Mouse (Mus musculus): ENCODE data around the gene Ago3. TPM values are rescaled to one million over a fixed set of nuclear protein-coding genes. Genes with fewer than 3 reads are reported as not detected.

The Ago3 gene
- polyA plus RNA-seq (2012), result 0.14 and 0.27 TPM in 2 replicates

DNA sequence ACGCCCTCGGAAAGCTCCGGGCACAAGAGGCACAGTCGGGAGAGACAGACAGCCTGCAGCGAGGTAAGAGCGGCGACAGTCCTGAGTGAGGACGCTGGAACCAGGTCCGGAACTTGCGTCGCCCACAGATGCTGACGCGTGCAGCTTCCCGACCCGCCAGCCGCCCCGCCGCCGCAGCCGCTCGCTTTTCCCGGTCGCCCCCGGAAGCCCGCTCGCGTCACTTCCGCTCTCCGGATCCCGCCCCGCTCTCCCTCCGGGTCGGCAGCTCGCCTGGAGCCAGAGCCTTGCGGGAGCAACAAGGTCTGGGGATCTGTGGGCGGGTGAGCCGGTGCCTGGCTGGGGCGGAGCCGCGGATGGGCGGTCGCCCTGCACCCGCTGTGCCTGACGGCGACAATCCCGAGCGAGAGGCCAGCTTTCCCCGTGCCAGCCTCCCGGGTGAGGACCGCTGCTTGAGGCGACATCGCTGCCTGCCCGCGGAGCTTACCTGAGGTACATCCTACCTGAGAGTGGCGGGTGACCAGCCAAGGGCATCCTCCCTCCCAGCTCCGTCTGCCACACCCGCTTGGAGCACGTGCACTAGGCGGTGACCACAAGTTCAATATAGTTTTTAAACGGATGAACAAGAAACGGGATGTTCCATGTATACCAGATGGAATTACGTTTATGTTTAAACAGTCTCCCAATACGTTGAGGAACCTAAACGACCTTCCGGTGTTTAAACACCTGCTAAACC, at the start of gene Ago3:
TSS of gene Ago3 (minus strand) at position 210 of the 733 bp plus-strand sequence.
- H3K36me3 ChIP-seq (ENCODE audit: control insufficient read depth), result no peaks in the 10 kb centered on the region
- H3K9me3 ChIP-seq (ENCODE audit: control insufficient read depth, low read length), result no peaks in the 10 kb centered on the region
- peaks cover 35% of the 10 kb centered on the region for H3K4me1 ChIP-seq (ENCODE audit: control insufficient read depth)
- H3K4me3 ChIP-seq (replicated peaks), result peak within 1 kb of the TSS; percentile 89
- no peaks in the 10 kb centered on the region for H3K27me3 ChIP-seq (ENCODE audit: control insufficient read depth)
- TF ChIP-seq GATA1 (IDR thresholded peaks at IDR 0.05; ENCODE audit: low read length) (no peak), TAL1 (IDR thresholded peaks at IDR 0.05; ENCODE audit: low read length) (no peak)

DNA sequence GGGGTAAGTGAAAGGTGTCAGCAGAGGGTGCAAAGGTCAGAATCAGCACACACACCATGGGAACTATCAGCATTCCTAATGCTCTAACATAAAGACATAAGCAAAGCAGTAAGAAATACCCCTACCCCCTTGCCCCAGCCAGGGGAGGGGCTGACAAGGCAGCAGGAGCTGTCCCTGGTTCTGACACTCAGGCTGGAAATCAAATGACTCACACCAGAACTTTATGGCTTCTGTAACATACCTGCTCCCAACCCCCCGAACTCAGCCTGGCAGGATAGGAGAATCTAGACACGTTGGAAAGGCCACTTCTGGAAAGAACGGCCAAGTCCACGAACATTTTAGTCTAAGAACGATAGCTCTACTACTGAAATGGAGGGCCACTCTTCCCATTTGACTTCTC, 43.7 kb upstream of the Ago3 start:
- no peaks in the 10 kb centered on the region for H3K36me3 ChIP-seq (ENCODE audit: control insufficient read depth)
- TF ChIP-seq GATA1 (IDR thresholded peaks at IDR 0.05; ENCODE audit: low read length) (no peak), TAL1 (IDR thresholded peaks at IDR 0.05; ENCODE audit: low read length) (no peak)
- no peaks in the 10 kb centered on the region for H3K9me3 ChIP-seq (ENCODE audit: control insufficient read depth, low read length)
- no peaks in the 10 kb centered on the region for H3K27me3 ChIP-seq (ENCODE audit: control insufficient read depth)
- no peak overlapping the region for H3K4me3 ChIP-seq (replicated peaks)
- peaks cover 11% of the 10 kb centered on the region for H3K4me1 ChIP-seq (ENCODE audit: control insufficient read depth)

DNA sequence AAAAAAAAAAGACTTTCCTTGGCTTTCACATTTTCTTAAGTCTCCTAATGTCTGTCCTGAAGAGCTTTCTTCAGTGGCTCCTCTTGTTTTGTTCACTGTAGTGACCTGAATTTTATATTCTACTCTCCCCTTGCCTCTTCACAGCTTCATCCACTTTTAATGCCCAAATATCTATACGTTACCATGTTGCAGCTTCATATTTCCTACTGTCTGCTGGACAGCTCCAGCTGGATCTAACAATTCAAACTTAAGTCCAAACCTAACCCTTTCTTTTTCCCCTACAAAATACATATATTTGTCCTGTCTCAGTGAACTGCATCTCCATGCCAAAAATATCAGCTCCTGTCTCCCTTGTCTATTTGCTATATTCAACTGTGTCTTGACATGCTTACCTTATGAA, 40.0 kb upstream of the Ago3 start:
- Histone ChIP-seq H3K27me3 (ENCODE audit: control insufficient read depth) (no peaks in the 10 kb centered on the region), H3K9me3 (ENCODE audit: control insufficient read depth, low read length) (no peaks in the 10 kb centered on the region), H3K4me3 (replicated peaks) (no peak overlapping the region), H3K36me3 (ENCODE audit: control insufficient read depth) (no peaks in the 10 kb centered on the region), H3K4me1 (ENCODE audit: control insufficient read depth) (peaks cover 37% of the 10 kb centered on the region)
- no peak for TF ChIP-seq GATA1 (IDR thresholded peaks at IDR 0.05; ENCODE audit: low read length)
- TF ChIP-seq TAL1 (IDR thresholded peaks at IDR 0.05; ENCODE audit: low read length), result no peak

GRCm38 (mm10) chr4:126468925-126469324, 39.6 kb upstream of the Ago3 start:
- Histone ChIP-seq H3K4me3 (replicated peaks) (peak overlapping the region; percentile 89), H3K4me1 (ENCODE audit: control insufficient read depth) (peaks cover 37% of the 10 kb centered on the region), H3K36me3 (ENCODE audit: control insufficient read depth) (no peaks in the 10 kb centered on the region), H3K27me3 (ENCODE audit: control insufficient read depth) (no peaks in the 10 kb centered on the region), H3K9me3 (ENCODE audit: control insufficient read depth, low read length) (no peaks in the 10 kb centered on the region)
- no peak for TF ChIP-seq TAL1 (IDR thresholded peaks at IDR 0.05; ENCODE audit: low read length)
- no peak for TF ChIP-seq GATA1 (IDR thresholded peaks at IDR 0.05; ENCODE audit: low read length)

DNA sequence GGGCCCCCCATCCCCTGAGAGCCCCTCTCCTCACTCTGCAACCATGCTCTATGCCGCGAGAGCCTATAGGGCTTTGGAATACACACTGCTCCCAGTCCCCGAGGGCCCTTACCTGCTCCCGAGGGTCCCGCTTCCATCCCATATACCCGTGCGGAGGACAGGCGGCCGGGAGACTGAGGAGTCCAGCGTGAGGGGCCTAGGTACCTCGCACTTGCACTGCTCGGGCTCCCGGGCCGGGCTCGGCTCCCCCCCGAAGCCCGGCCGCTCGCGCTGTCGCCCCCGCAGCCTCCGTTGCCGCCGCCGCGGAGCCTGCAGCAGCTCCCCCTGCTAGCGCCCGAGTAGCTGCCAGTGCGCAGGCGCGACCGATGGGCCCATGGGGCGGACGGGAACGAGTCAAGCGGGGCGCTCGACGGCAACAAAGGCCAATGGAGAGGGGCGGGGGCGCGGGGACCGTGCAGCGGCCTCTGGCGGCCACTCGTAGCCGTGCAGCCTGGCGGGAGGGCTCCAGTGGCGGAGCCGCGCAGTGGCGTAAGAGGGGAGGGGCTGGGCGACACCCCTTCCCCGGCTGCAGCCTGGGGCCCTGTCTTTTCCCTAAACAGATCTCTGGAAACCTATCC, 39.0 kb upstream of the Ago3 start, which contains the start of gene Ago1:
TSS of gene Ago1 (minus strand) at position 299 of the 617 bp plus-strand sequence.
- TF ChIP-seq TAL1 (IDR thresholded peaks at IDR 0.05; ENCODE audit: low read length) (no peak), GATA1 (IDR thresholded peaks at IDR 0.05; ENCODE audit: low read length) (no peak)
- Histone ChIP-seq H3K27me3 (ENCODE audit: control insufficient read depth) (no peaks in the 10 kb centered on the region), H3K9me3 (ENCODE audit: control insufficient read depth, low read length) (no peaks in the 10 kb centered on the region), H3K36me3 (ENCODE audit: control insufficient read depth) (no peaks in the 10 kb centered on the region), H3K4me1 (ENCODE audit: control insufficient read depth) (peaks cover 37% of the 10 kb centered on the region), H3K4me3 (replicated peaks) (peak within 1 kb of the TSS; percentile 89)

- Histone ChIP-seq H3K36me3 (ENCODE audit: control insufficient read depth) (no peaks in the 10 kb centered on the region), H3K4me1 (ENCODE audit: control insufficient read depth) (peaks cover 37% of the 10 kb centered on the region), H3K9me3 (ENCODE audit: control insufficient read depth, low read length) (no peaks in the 10 kb centered on the region), H3K4me3 (replicated peaks) (peak overlapping the region; percentile 89), H3K27me3 (ENCODE audit: control insufficient read depth) (no peaks in the 10 kb centered on the region)
- TF ChIP-seq GATA1 (IDR thresholded peaks at IDR 0.05; ENCODE audit: low read length) (no peak), TAL1 (IDR thresholded peaks at IDR 0.05; ENCODE audit: low read length) (no peak)
These were observed 38.4 kb upstream of the Ago3 start for GRCm38 (mm10) chr4:126467721-126468284.

DNA sequence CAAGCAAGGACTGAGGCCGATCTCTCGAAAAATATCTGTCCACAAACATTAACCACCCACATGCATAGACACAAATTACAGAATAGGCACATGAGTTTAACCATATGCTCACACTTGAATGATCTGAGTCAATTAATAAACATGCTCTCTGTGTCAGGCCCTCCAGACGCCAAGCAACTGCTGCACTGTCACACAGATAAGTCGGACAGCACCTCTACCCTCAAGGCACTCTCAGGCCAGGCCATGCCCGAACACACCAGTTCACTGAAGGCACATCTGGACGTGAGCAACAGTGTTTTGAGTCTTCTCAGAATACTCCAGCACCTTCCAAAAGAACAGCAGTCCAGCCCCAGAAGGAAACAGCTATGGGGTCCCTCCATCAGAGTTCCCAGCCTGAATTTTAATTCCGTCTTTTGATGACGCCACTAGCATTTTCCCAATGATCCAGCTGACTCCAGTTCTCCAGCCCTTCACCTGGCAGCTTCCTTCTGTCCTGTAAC, 36.9 kb upstream of the Ago3 start:
- peaks cover 37% of the 10 kb centered on the region for H3K4me1 ChIP-seq (ENCODE audit: control insufficient read depth)
- no peaks in the 10 kb centered on the region; the same call in 1 of the 2 replicates for H3K36me3 ChIP-seq (ENCODE audit: control insufficient read depth)
- no peak for TF ChIP-seq TAL1 (IDR thresholded peaks at IDR 0.05; ENCODE audit: low read length)
- TF ChIP-seq GATA1 (IDR thresholded peaks at IDR 0.05; ENCODE audit: low read length), result no peak
- no peaks in the 10 kb centered on the region for H3K9me3 ChIP-seq (ENCODE audit: control insufficient read depth, low read length)
- H3K4me3 ChIP-seq (replicated peaks), result no peak overlapping the region
- H3K27me3 ChIP-seq (ENCODE audit: control insufficient read depth), result no peaks in the 10 kb centered on the region

- TF ChIP-seq TAL1 (IDR thresholded peaks at IDR 0.05; ENCODE audit: low read length) (no peak), GATA1 (IDR thresholded peaks at IDR 0.05; ENCODE audit: low read length) (no peak)
- Histone ChIP-seq H3K4me3 (replicated peaks) (no peak overlapping the region), H3K4me1 (ENCODE audit: control insufficient read depth) (peaks cover 37% of the 10 kb centered on the region)
These were observed 36.5 kb upstream of the Ago3 start for GRCm38 (mm10) chr4:126465843-126466242.

GRCm38 (mm10) chr4:126464892-126465235, 35.5 kb upstream of the Ago3 start:
- peaks cover 37% of the 10 kb centered on the region for H3K4me1 ChIP-seq (ENCODE audit: control insufficient read depth)
- TF ChIP-seq GATA1 (IDR thresholded peaks at IDR 0.05; ENCODE audit: low read length) (no peak), TAL1 (IDR thresholded peaks at IDR 0.05; ENCODE audit: low read length) (no peak)

More at GRCm38 (mm10) chr4:126465843-126466242, 36.5 kb upstream of the Ago3 start:
- peaks cover under 1% of the 10 kb centered on the region for H3K36me3 ChIP-seq (ENCODE audit: control insufficient read depth)
- no peaks in the 10 kb centered on the region for H3K9me3 ChIP-seq (ENCODE audit: control insufficient read depth, low read length)
- H3K27me3 ChIP-seq (ENCODE audit: control insufficient read depth), result no peaks in the 10 kb centered on the region

More at GRCm38 (mm10) chr4:126464892-126465235, 35.5 kb upstream of the Ago3 start:
- Histone ChIP-seq H3K9me3 (ENCODE audit: control insufficient read depth, low read length) (no peaks in the 10 kb centered on the region), H3K4me3 (replicated peaks) (no peak overlapping the region), H3K27me3 (ENCODE audit: control insufficient read depth) (no peaks in the 10 kb centered on the region), H3K36me3 (ENCODE audit: control insufficient read depth) (peaks cover 10% of the 10 kb centered on the region)
